Mouse (Mus musculus): ENCODE results near the gene Taar5. TPM values are rescaled to one million over a fixed set of nuclear protein-coding genes. Genes with fewer than 3 reads are reported as not detected.

The Taar5 gene
- total and polyA plus RNA-seq, 2 experiments from 2014 or later, result not detected

DNA sequence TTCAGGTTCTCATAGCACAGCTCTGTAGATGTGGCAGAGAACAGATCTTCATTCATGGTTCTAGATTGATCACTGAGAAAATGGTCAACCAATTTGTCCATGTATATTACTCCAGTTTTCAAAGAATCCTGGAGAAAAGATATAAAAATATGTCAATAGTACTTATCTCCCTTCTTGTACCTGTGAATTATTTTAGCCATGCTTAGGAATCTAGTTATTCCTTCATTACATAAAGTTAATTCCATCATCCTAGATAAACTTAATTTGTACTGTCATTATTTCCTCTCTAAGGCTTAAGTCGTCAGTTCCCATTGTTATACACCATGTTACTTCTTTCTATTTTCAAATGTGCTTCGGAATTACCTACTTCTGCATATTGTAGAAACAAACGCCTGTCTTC lies 22.9 kb downstream of the Taar5 start, which contains the start of gene Taar7a:
TSS of gene Taar7a (minus strand) at position 101 of the 400 bp plus-strand sequence.
- no peak for DNase-seq (ENCODE audit: low spot score)
- Histone ChIP-seq H3K4me2 (ENCODE audit: low read depth, low read length, poor library complexity, severe bottlenecking) (no peak within 1 kb of the TSS), H3K9me3 (ENCODE audit: low read length) (no peaks in the 10 kb centered on the region), H3K36me3 (ENCODE audit: insufficient read depth, low read length) (no peaks in the 10 kb centered on the region), H3K4me3 (ENCODE audit: low read depth, low read length) (no peak within 1 kb of the TSS), H3K27me3 (ENCODE audit: insufficient read depth, low read length) (no peaks in the 10 kb centered on the region), H3K4me1 (ENCODE audit: insufficient read depth, low read length) (no peaks in the 10 kb centered on the region), H3K9ac (replicated peaks; ENCODE audit: low read length, poor library complexity, severe bottlenecking) (no peak within 1 kb of the TSS), H3K27ac (ENCODE audit: low read depth, low read length) (no peak within 1 kb of the TSS)
- ATAC-seq (ENCODE audit: low FRiP score), result no peak
- no peak for TF ChIP-seq CTCF (IDR thresholded peaks at IDR 0.05)
- 66% methylated on average over 3 of the region's 3 CpGs for WGBS

DNA sequence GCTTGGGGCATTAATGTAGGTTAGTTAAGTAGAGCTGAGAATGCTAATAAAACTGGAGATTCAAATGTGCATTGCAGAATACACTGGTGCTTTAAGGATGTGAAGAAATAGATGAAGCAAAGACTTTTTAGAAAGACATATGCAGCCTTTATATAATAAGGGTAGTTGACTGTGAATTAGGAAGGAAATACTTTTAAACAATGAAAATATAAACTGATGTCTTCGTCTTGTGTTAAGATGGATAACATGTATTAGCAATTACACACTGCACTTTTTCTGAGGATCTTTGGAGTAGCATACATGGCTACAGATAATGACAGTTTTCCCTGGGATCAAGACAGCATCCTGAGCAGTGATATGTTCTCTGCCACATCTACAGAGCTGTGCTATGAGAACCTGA lies 29.1 kb downstream of the Taar5 start, which contains the start of gene Taar7b:
TSS of gene Taar7b (plus strand) at position 301 of the 400 bp plus-strand sequence.
- no peak within 1 kb of the TSS for H3K27ac ChIP-seq (ENCODE audit: low read depth, low read length)
- TF ChIP-seq CTCF (IDR thresholded peaks at IDR 0.05), result no peak
- no peak within 1 kb of the TSS for H3K9ac ChIP-seq (replicated peaks; ENCODE audit: low read length, poor library complexity, severe bottlenecking)
- H3K4me2 ChIP-seq (ENCODE audit: low read depth, low read length, poor library complexity, severe bottlenecking), result no peak within 1 kb of the TSS
- H3K4me3 ChIP-seq (ENCODE audit: low read depth, low read length), result no peak within 1 kb of the TSS
- no peaks in the 10 kb centered on the region for H3K36me3 ChIP-seq (ENCODE audit: insufficient read depth, low read length)
- H3K4me1 ChIP-seq (ENCODE audit: insufficient read depth, low read length), result no peaks in the 10 kb centered on the region
- H3K27me3 ChIP-seq (ENCODE audit: insufficient read depth, low read length), result no peaks in the 10 kb centered on the region
- no peaks in the 10 kb centered on the region for H3K9me3 ChIP-seq (ENCODE audit: low read length)
- ATAC-seq (ENCODE audit: low FRiP score) (no peak), DNase-seq (ENCODE audit: low spot score) (no peak)
- WGBS, result 78% methylated on average over 1 of the region's 1 CpGs

DNA sequence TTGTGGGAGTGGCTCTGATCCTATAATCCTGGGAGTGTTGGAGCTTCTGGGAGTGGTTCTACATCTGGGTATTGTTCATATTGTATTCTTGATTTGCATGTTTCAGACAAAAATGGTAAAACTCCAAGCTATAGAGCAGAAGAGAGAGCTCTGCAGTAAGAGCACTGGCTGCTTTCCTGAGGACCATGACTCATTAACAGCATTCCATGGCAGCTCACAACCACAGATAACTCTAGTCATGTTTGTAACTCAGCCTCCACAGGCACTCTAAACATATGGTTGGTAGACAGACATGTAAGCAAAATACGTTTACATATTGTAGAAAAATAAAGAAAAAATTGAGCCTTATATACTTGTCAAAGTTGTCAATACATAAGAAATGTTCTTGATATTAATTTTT lies 35.9 kb downstream of the Taar5 start:
- no peak overlapping the region for H3K27ac ChIP-seq (ENCODE audit: low read depth, low read length)
- no peaks in the 10 kb centered on the region for H3K4me1 ChIP-seq (ENCODE audit: insufficient read depth, low read length)
- H3K9me3 ChIP-seq (ENCODE audit: low read length), result no peaks in the 10 kb centered on the region
- no peak for ATAC-seq (ENCODE audit: low FRiP score)
- 76% methylated on average over 1 of the region's 1 CpGs for WGBS
- DNase-seq (ENCODE audit: low spot score), result no peak
- H3K36me3 ChIP-seq (ENCODE audit: insufficient read depth, low read length), result no peaks in the 10 kb centered on the region
- H3K4me3 ChIP-seq (ENCODE audit: low read depth, low read length), result no peak overlapping the region
- H3K9ac ChIP-seq (replicated peaks; ENCODE audit: low read length, poor library complexity, severe bottlenecking), result no peak overlapping the region
- no peak for TF ChIP-seq CTCF (IDR thresholded peaks at IDR 0.05)
- H3K4me2 ChIP-seq (ENCODE audit: low read depth, low read length, poor library complexity, severe bottlenecking), result no peak overlapping the region
- no peaks in the 10 kb centered on the region for H3K27me3 ChIP-seq (ENCODE audit: insufficient read depth, low read length)

DNA sequence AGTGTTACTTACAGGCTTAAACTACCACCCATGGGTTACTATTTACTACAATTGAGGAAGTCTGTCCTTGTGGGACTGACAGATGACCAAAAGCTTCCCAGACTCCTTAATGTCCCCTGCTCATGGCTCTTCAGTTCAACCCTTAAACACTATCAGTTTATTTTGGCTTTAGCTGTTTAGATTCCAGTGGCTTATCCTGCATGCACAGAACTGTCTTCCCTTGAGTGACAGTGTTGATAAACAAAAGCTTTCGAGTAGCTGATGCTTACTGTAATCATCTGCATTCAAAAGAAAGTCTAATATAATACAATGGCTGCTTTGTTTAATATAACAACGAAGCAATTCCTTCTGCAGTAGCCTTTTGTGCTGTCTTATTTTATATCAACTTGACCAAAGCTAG lies 36.5 kb downstream of the Taar5 start:
- ATAC-seq (ENCODE audit: low FRiP score), result no peak
- H3K9me3 ChIP-seq (ENCODE audit: low read length), result no peaks in the 10 kb centered on the region
- no peaks in the 10 kb centered on the region for H3K4me1 ChIP-seq (ENCODE audit: insufficient read depth, low read length)
- H3K4me3 ChIP-seq (ENCODE audit: low read depth, low read length), result no peak overlapping the region
- no peaks in the 10 kb centered on the region for H3K36me3 ChIP-seq (ENCODE audit: insufficient read depth, low read length)
- TF ChIP-seq CTCF (IDR thresholded peaks at IDR 0.05), result no peak
- H3K4me2 ChIP-seq (ENCODE audit: low read depth, low read length, poor library complexity, severe bottlenecking), result no peak overlapping the region
- no peak for DNase-seq (ENCODE audit: low spot score)
- H3K9ac ChIP-seq (replicated peaks; ENCODE audit: low read length, poor library complexity, severe bottlenecking), result no peak overlapping the region
- H3K27me3 ChIP-seq (ENCODE audit: insufficient read depth, low read length), result no peaks in the 10 kb centered on the region
- 55% methylated on average over 2 of the region's 2 CpGs for WGBS
- H3K27ac ChIP-seq (ENCODE audit: low read depth, low read length), result no peak overlapping the region

DNA sequence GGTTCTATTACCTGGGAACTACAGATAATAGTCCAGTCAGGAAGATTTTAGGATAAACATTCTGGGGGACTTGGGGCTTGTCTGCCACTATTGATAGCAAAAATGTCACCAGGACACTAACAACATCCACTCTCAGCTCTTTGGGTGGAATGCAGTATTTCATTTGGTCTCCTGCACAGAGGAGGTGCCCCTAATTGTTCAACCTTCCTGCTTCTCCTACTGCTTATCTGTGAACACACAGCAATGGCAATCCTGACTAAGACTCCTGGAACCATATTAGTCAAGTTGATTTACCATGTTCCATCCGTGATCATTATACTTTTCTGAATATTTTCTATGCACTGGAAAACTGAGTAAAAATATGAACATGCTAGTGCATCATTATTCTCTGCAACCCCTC lies 37.6 kb downstream of the Taar5 start:
- H3K4me3 ChIP-seq (ENCODE audit: low read depth, low read length), result no peak overlapping the region
- no peak for TF ChIP-seq CTCF (IDR thresholded peaks at IDR 0.05)
- no peaks in the 10 kb centered on the region for H3K4me1 ChIP-seq (ENCODE audit: insufficient read depth, low read length)
- no peaks in the 10 kb centered on the region for H3K9me3 ChIP-seq (ENCODE audit: low read length)
- ATAC-seq (ENCODE audit: low FRiP score) (no peak), DNase-seq (ENCODE audit: low spot score) (no peak)
- H3K36me3 ChIP-seq (ENCODE audit: insufficient read depth, low read length), result no peaks in the 10 kb centered on the region
- WGBS, result 94% methylated on average over 1 of the region's 1 CpGs
- H3K4me2 ChIP-seq (ENCODE audit: low read depth, low read length, poor library complexity, severe bottlenecking), result no peak overlapping the region
- no peak overlapping the region for H3K9ac ChIP-seq (replicated peaks; ENCODE audit: low read length, poor library complexity, severe bottlenecking)
- no peaks in the 10 kb centered on the region for H3K27me3 ChIP-seq (ENCODE audit: insufficient read depth, low read length)
- no peak overlapping the region for H3K27ac ChIP-seq (ENCODE audit: low read depth, low read length)

Other genes with a start within 250 kb of the Taar5 start
- gene Rps12, start 183.4 kb upstream of the Taar5 start, total RNA-seq (2014; rRNA removed), result 1,859 and 2,007 TPM in 2 replicates
- gene Rps12, start 183.4 kb upstream of the Taar5 start, polyA plus RNA-seq (2015; fragmentation: Nextera tagmentation; extraction: Ambion mirVana), result 108 and 142 TPM in 2 replicates
- 12.7 and 13.7 TPM in 2 replicates for gene Slc18b1, start 173.7 kb upstream of the Taar5 start, total RNA-seq (2014; rRNA removed)
- 12.4 TPM in 2 replicates for gene Slc18b1, start 173.7 kb upstream of the Taar5 start, polyA plus RNA-seq (2015; fragmentation: Nextera tagmentation; extraction: Ambion mirVana)
- gene Vnn3, start 119.2 kb upstream of the Taar5 start, total RNA-seq (2014; rRNA removed), result not detected in 2 replicates
- gene Vnn3, start 119.2 kb upstream of the Taar5 start, polyA plus RNA-seq (2015; fragmentation: Nextera tagmentation; extraction: Ambion mirVana), result 0.09 TPM in 1 of 2 replicates, not detected in the other
- gene Vnn1, start 76.0 kb upstream of the Taar5 start, total RNA-seq (2014; rRNA removed), result 0.28 TPM in 1 of 2 replicates, not detected in the other
- gene Vnn1, start 76.0 kb upstream of the Taar5 start, polyA plus RNA-seq (2015; fragmentation: Nextera tagmentation; extraction: Ambion mirVana), result 0.67 and 0.83 TPM in 2 replicates
- gene Taar1, start 50.4 kb upstream of the Taar5 start, total RNA-seq (2014; rRNA removed), result not detected in 2 replicates
- not detected in 2 replicates for gene Taar1, start 50.4 kb upstream of the Taar5 start, polyA plus RNA-seq (2015; fragmentation: Nextera tagmentation; extraction: Ambion mirVana)
- not detected in 2 replicates for gene Taar2, start 32.1 kb upstream of the Taar5 start, total RNA-seq (2014; rRNA removed)
- gene Taar2, start 32.1 kb upstream of the Taar5 start, polyA plus RNA-seq (2015; fragmentation: Nextera tagmentation; extraction: Ambion mirVana), result not detected in 2 replicates
- gene Taar3, start 21.1 kb upstream of the Taar5 start, total RNA-seq (2014; rRNA removed), result not detected in 2 replicates
- not detected in 2 replicates for gene Taar3, start 21.1 kb upstream of the Taar5 start, polyA plus RNA-seq (2015; fragmentation: Nextera tagmentation; extraction: Ambion mirVana)
- gene Taar4, start 10.2 kb upstream of the Taar5 start, total RNA-seq (2014; rRNA removed), result not detected in 2 replicates
- 0.15 TPM in 1 of 2 replicates, not detected in the other for gene Taar4, start 10.2 kb upstream of the Taar5 start, polyA plus RNA-seq (2015; fragmentation: Nextera tagmentation; extraction: Ambion mirVana)
- not detected in 2 replicates for gene Taar6, start 14.9 kb downstream of the Taar5 start, total RNA-seq (2014; rRNA removed)
- gene Taar6, start 14.9 kb downstream of the Taar5 start, polyA plus RNA-seq (2015; fragmentation: Nextera tagmentation; extraction: Ambion mirVana), result not detected in 2 replicates
- not detected in 2 replicates for gene Taar7a, start 22.8 kb downstream of the Taar5 start, total RNA-seq (2014; rRNA removed)
- gene Taar7a, start 22.8 kb downstream of the Taar5 start, polyA plus RNA-seq (2015; fragmentation: Nextera tagmentation; extraction: Ambion mirVana), result not detected in 2 replicates
- not detected in 2 replicates for gene Taar7b, start 29.2 kb downstream of the Taar5 start, total RNA-seq (2014; rRNA removed)
- gene Taar7b, start 29.2 kb downstream of the Taar5 start, polyA plus RNA-seq (2015; fragmentation: Nextera tagmentation; extraction: Ambion mirVana), result not detected in 2 replicates
- not detected in 2 replicates for gene Taar7d, start 56.5 kb downstream of the Taar5 start, total RNA-seq (2014; rRNA removed)
- gene Taar7d, start 56.5 kb downstream of the Taar5 start, polyA plus RNA-seq (2015; fragmentation: Nextera tagmentation; extraction: Ambion mirVana), result not detected in 2 replicates
- gene Taar7e, start 66.9 kb downstream of the Taar5 start, total RNA-seq (2014; rRNA removed), result not detected in 2 replicates
- not detected in 2 replicates for gene Taar7e, start 66.9 kb downstream of the Taar5 start, polyA plus RNA-seq (2015; fragmentation: Nextera tagmentation; extraction: Ambion mirVana)
- gene Taar7f, start 78.8 kb downstream of the Taar5 start, total RNA-seq (2014; rRNA removed), result not detected in 2 replicates
- not detected in 2 replicates for gene Taar7f, start 78.8 kb downstream of the Taar5 start, polyA plus RNA-seq (2015; fragmentation: Nextera tagmentation; extraction: Ambion mirVana)
- gene Taar8a, start 105.8 kb downstream of the Taar5 start, total RNA-seq (2014; rRNA removed), result not detected in 2 replicates
- not detected in 2 replicates for gene Taar8a, start 105.8 kb downstream of the Taar5 start, polyA plus RNA-seq (2015; fragmentation: Nextera tagmentation; extraction: Ambion mirVana)
- not detected in 2 replicates for gene Taar8b, start 121.6 kb downstream of the Taar5 start, total RNA-seq (2014; rRNA removed)
- not detected in 2 replicates for gene Taar8b, start 121.6 kb downstream of the Taar5 start, polyA plus RNA-seq (2015; fragmentation: Nextera tagmentation; extraction: Ambion mirVana)
- gene Taar8c, start 131.2 kb downstream of the Taar5 start, total RNA-seq (2014; rRNA removed), result not detected in 2 replicates
- gene Taar8c, start 131.2 kb downstream of the Taar5 start, polyA plus RNA-seq (2015; fragmentation: Nextera tagmentation; extraction: Ambion mirVana), result not detected in 2 replicates
- gene Taar9, start 138.8 kb downstream of the Taar5 start, total RNA-seq (2014; rRNA removed), result not detected in 2 replicates
- gene Taar9, start 138.8 kb downstream of the Taar5 start, polyA plus RNA-seq (2015; fragmentation: Nextera tagmentation; extraction: Ambion mirVana), result not detected in 2 replicates
- gene Stx7, start 178.6 kb downstream of the Taar5 start, total RNA-seq (2014; rRNA removed), result 144 and 180 TPM in 2 replicates
- 349 and 358 TPM in 2 replicates for gene Stx7, start 178.6 kb downstream of the Taar5 start, polyA plus RNA-seq (2015; fragmentation: Nextera tagmentation; extraction: Ambion mirVana)